Mouse (Mus musculus) left cerebral cortex, postnatal 10 days (tissue): ENCODE results near the gene Tbx21. TPM values are rescaled to one million over a fixed set of nuclear protein-coding genes. Genes with fewer than 3 reads are reported as not detected.
A peak's percentile ranks its signal among the peaks of the same experiment; 100 is the strongest.

Experiments
- DNase-seq, 2 experiments: peaks; one replicate each; pipeline ENCODE4 v3.0.0; 2021 to 2022; ENCODE audit warnings: low spot score in 2 of 2, mixed read lengths in 1 of 2; ENCODE audit errors: extremely low spot score in 1 of 2
- intact Hi-C: fragments of 180-260 bp; cut with DNase I; formaldehyde crosslinking; loops from one replicate; pipeline ENCODE4 v1.15.1; 2025
- total RNA-seq, 2 experiments: library from RNA; stranded (reverse); gene quantifications; 2 replicates each; pipeline ENCODE4 v1.2.3; 2021

Tbx21 gene
- not detected for total RNA-seq

GRCm38 (mm10) chr11:97114671-97115601 is at the start of gene Tbx21:
Gene Tbx21, minus strand, starts transcription at chr11:97115331.
- no peak for DNase-seq
- intact Hi-C loops, result no loop called here

- intact Hi-C loops, result loop anchor here (2.0 kb wide), 1 partner anchor 16 kb away; no protein-coding TSS in a partner anchor
- DNase-seq, result no peak
These were observed 45.2 kb upstream of the Tbx21 start for GRCm38 (mm10) chr11:97160341-97160740.

DNA sequence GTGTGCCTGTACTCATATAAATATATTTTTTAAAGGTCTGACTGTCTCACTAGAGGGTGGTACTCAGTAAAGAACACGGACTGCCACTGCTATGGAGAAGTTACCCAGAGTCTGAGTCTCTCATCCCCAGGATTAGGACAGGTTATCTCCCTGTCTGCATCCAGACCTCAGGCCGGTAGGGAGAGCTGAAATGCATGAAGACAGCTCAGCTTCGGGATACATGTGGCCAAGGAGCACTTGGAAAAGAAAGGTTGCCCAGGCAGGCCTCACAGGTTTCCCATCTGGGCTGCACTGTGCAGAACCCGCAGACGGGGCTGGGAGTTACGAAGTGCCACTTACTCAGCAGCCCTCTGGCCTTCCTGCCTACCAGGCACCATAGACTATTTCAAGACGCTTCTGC is 41.9 kb upstream of the Tbx21 start:
- intact Hi-C loops, result no loop called here
- no peak for DNase-seq

- DNase-seq, result peak in 1 of 2 experiments; percentile 75
- intact Hi-C loops, result no loop called here
These were observed 37.6 kb upstream of the Tbx21 start for GRCm38 (mm10) chr11:97152662-97153287.

- intact Hi-C loops, result no loop called here
- peak in 1 of 2 experiments; percentile 65 for DNase-seq
These were observed 36.9 kb upstream of the Tbx21 start for GRCm38 (mm10) chr11:97152023-97152426.

GRCm38 (mm10) chr11:97151343-97151801 is 36.2 kb upstream of the Tbx21 start, which contains the start of gene Tbkbp1:
Gene Tbkbp1, minus strand, starts transcription at chr11:97151495.
- peak in 1 of 2 experiments; percentile 87 for DNase-seq
- intact Hi-C loops, result no loop called here

- peak; percentile 76 to 90 for DNase-seq
- intact Hi-C loops, result no loop called here
These were observed 35.5 kb upstream of the Tbx21 start for GRCm38 (mm10) chr11:97150411-97151330.

DNA sequence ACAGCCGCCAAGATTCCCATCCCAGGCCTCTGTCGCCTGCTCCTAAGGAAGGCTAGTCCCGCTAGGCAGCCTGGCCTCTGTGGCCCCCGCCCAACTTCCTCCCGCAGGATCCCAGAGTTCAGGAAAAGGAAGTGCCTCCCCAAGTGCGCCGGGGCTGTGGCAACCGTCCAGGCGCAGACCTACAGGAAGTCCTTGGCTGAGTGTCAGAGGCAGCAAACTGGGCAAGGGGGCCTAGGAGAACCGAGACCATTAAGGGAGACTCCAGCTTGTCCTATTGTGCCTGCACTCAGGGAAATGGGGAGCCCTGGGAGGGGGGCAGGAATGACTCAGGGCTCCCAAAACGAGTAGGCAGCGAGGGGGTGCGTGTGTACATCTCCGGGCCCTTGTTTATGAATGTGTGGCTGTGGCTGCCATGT is 34.9 kb upstream of the Tbx21 start:
- peak; percentile 55 to 94 for DNase-seq

GRCm38 (mm10) chr11:97149026-97149425 is 33.9 kb upstream of the Tbx21 start:
- intact Hi-C loops, result loop anchor here (10.0 kb wide), 1 partner anchor 164 kb away; the partner anchor contains the start of gene Sp2
- DNase-seq, result no peak

More for the DNA sequence above, 34.9 kb upstream of the Tbx21 start:
- intact Hi-C loops, result loop anchor here (10.0 kb wide), 1 partner anchor 165 kb away; the partner anchor contains the start of gene Sp2

- DNase-seq, result no peak
- intact Hi-C loops, result loop anchor here (10.0 kb wide), 1 partner anchor 164 kb away; the partner anchor contains the start of gene Sp2
These were observed 33.5 kb upstream of the Tbx21 start for GRCm38 (mm10) chr11:97148591-97148990.

DNA sequence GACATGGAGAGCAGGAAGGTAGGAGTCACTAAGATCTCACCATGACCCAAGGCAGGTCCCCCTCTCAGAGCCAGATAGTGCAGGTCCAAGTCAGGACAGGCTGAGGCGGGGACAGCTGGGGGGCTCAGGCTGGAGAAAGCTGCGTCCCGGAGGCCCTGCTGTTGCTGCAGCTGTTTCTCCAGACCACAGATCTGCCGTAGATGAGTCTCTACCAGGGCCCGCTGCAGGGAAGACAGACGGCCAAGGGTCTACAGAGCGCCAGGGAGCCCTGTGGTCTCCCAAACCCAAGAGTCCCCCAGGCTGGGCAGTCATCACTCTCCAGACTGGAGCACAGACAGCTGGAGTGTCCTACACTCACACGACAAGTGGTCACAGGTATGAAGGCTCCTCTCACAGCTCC is 32.2 kb upstream of the Tbx21 start:
- intact Hi-C loops, result loop anchor here (2.0 to 10.0 kb wide), 2 partner anchors 75 to 163 kb away; partner anchors contain the start of gene Sp2
- no peak for DNase-seq

GRCm38 (mm10) chr11:97146724-97147123 is 31.6 kb upstream of the Tbx21 start:
- intact Hi-C loops, result loop anchor here (2.0 to 10.0 kb wide), 2 partner anchors 74 to 162 kb away; partner anchors contain the start of gene Sp2
- peak in 1 of 2 experiments; percentile 77 for DNase-seq

DNA sequence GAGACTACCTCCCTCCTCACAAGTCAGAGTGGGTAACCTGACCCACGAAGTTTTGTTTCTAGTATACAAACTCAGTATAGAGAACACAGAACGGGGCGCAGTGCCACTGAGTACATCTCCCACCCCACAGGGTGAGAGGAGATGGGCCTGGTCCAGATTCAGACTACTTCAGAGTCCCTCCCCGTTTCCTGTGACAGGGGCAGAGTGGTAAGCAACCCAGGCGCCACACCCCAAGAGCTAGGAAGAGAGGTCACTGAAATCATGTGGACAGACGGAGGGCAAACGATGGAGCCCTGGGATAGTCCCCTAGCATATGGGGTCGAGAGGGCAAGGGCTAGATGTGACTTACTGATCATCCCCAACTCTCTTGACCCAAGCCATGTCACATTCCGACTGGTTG is 30.8 kb upstream of the Tbx21 start:
- intact Hi-C loops, result loop anchor here (2.0 to 10.0 kb wide), 2 partner anchors 73 to 161 kb away; partner anchors contain the start of gene Sp2
- no peak for DNase-seq

DNA sequence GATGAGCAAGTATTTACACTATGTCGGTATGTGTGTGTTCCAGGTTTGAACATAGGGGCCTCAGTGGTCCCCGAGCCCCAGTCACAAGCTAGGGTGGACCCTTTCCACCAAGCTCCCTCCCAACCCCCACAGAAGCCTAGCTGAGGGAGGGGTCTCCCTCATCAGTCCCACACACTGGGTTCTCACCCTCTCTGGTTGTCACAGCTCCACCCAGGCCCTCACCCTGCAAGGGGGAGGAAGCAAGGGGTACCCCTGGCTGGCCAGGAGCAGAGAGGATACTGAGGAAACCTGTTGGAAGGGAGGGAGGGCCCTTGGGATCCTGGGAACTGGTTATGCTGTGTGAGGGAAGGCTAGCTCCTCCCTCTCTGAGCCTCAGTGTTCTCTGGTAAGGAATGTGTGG is 30.2 kb upstream of the Tbx21 start:
- intact Hi-C loops, result loop anchor here (10.0 kb wide), 1 partner anchor 161 kb away; the partner anchor contains the start of gene Sp2
- no peak for DNase-seq

DNA sequence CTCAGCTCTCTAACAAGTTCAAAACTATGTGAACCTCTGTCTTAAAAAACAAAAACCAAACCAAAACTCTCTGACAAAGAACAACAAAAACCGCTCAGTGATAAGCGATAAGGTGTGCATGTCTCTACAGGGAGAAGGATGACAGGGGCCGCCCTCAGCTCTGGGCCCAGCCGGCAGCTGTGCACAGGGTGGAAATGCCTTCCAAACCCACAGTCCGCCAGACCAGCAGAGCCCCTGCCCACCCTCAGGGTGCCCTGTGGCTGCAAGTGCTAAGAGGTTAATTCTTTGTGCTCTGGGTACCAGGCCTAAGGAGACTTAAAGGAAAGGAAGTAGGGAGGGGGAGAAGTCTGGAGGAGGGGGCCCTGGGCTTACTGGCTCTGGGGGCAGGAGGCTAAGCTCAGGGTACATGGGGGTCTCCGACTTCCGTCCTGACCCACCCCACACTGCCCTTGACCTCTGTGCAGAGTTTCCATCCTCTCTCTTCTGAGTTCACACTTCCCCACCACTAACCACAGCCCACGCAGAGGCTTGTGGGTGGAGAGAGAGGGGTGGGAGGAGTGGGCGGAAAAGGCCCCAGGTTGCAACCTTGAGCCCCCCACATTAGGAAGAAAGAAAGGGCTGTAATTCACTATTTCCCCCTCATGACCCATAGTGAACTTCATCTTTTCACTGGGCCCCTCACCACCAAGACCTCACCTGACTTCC is 28.2 kb upstream of the Tbx21 start:
- DNase-seq, result no peak
- intact Hi-C loops, result loop anchor here (10.0 kb wide), 1 partner anchor 159 kb away; the partner anchor contains the start of gene Sp2

GRCm38 (mm10) chr11:97142159-97142608 is 27.1 kb upstream of the Tbx21 start:
- peak in 1 of 2 experiments; percentile 35 for DNase-seq
- intact Hi-C loops, result loop anchor here (10.0 kb wide), 1 partner anchor 157 kb away; the partner anchor contains the start of gene Sp2

GRCm38 (mm10) chr11:97140811-97141210 is 25.7 kb upstream of the Tbx21 start:
- intact Hi-C loops, result loop anchor here (10.0 kb wide), 1 partner anchor 156 kb away; the partner anchor contains the start of gene Sp2
- DNase-seq, result peak in 1 of 2 experiments; percentile 7
